Mouse (Mus musculus) thymus, postnatal 10 days (tissue): Measurements from ENCODE around the gene Unc13b.
A peak's percentile ranks its signal among the peaks of the same experiment; 100 is the strongest.

Experiments
- DNase-seq, 2 experiments: peaks; one replicate each; pipeline ENCODE4 v3.0.0; 2021; ENCODE audit warnings: low spot score in 2 of 2

The Unc13b gene

GRCm38 (mm10) chr4:43058753-43059654, at the start of gene Unc13b:
Unc13b (plus strand) TSS chr4:43058953.
- peak; percentile 14 to 20 for DNase-seq

DNA sequence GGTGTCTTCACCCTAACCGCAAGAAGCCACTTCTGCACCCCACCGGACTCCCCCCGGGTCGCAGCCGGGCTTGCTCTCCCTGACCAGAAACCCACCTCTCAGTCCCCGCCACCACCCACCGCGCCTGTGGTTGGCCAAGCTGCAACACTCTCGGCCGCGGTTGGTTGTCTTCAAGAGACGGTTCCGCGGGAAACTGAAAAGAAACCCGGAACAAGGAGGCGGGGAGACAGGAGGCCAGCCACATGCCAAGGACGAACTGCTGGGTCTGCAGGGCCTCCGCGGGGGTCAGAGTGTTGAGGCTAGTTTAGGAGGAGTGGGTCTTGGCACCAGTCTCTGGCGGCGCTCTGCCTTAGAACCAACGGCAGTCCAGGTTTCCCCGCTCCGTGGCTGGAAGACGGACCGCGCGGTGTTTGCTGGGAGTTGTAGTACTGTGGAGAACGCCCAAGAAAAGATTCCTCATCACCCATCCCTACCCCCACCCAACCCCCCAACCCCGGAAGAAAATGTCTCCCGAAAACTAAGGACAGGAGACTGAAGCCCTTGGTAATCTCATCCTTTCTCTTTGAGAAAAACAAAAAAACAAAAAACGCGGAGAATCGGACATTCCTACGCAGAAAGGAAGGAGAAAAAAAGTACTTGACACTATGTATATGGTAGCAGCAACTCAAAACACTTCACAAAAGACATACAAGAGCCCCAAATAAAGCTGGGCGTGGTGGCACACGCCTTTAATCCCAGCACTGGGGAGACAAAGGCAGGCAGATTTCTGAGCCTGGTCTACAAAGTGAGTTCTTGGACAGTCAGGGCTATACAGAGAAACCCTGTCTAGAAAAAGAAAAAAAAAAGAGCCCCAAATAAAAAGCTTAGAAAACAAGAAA, 48.4 kb upstream of the Unc13b start, which contains the start of gene Fancg:
TSS of gene Fancg (minus strand) at position 346 of the 878 bp plus-strand sequence.
- DNase-seq, result peak; percentile 81 to 83

- no peak for DNase-seq
Observed at GRCm38 (mm10) chr4:43012091-43012490, 46.7 kb upstream of the Unc13b start.

DNA sequence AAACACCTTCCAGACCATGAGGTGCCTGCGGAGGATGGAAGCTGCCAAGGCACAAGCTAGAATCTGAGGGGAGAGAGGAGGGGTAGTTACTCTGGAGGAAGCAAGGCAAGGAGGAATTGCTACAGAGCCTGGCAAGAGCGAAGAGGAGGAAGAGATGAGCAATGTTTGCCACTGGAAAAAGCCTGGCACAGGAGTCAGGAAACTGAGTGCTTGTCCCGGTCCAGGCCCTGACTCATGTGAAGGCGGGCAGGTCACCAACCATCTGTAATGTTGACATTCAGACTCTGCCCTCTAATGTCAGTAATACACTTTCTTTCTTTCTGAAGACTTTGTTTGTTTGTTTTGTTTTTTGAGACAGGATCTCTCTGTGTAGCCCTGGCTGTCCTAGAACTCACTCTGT, 40.6 kb upstream of the Unc13b start:
- DNase-seq, result no peak

DNA sequence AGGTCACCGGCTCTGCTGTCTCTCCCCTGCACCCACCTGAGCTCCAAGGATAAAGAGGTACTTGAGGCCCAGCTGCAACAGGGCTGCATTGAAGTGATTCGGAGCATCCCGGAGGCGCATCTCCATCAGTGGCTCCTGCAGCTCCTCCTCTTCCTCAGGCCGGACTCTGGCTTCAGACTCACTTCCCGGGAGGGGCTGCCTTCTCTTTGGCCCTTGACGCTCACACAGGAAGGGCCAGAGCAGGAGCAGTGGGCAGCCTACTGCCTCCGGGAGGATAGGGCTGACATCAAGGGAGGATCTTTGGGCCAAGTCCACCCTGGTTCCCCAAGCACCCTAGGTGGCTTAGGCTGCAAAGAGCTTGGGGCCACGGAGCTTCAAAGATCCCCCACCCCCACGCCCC, 39.6 kb upstream of the Unc13b start:
- no peak for DNase-seq

- no peak for DNase-seq
Observed at GRCm38 (mm10) chr4:43019641-43020465, 38.9 kb upstream of the Unc13b start.

GRCm38 (mm10) chr4:43020876-43021275, 37.9 kb upstream of the Unc13b start:
- no peak for DNase-seq

GRCm38 (mm10) chr4:43021341-43021740, 37.4 kb upstream of the Unc13b start:
- no peak for DNase-seq

- DNase-seq, result no peak
Observed at GRCm38 (mm10) chr4:43024673-43025072, 34.1 kb upstream of the Unc13b start.

DNA sequence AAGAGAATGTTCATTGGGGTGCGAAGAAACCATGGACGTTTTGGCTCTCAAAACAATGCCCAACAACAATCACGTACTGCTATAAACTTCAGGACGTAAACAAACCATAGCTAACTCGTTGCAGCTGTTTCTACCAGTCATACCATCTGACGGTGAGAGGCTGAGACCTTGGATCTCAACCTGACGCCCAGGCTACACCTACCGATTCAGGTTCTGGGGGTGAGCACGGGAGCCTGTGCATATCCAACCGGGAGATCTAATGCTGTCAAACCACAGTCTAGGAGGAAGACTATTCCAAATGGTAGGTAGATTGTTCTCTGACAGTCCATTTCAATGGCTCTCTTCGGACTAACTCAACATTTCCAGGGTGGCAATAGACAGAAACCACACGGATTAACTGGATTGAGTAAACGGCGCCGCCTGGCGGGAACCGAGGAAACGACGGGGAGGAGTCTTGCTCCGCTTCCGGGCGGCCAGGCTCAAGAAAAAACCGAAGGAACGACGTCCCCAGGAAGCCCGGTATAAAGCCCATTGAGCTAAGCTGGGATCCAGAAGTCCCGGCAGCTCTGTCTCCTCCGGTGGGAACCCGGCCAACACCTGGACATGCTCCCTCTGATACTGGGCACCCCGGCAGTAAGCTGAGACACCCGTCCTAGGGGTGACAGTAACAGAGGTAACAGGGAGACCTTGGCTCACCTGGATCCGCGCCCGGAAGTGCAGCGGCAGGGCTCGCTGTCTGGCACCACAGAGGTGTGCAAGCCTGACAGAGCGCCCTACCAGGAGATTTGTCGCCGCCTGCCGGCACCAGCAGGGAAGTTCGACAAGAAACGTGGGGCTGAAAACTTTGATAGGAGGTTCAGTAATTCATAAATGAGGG, 33.4 kb upstream of the Unc13b start, which contains the start of gene Pigo:
TSS of gene Pigo (minus strand) at position 736 of the 877 bp plus-strand sequence.
- DNase-seq, result peak; percentile 88 to 94

DNA sequence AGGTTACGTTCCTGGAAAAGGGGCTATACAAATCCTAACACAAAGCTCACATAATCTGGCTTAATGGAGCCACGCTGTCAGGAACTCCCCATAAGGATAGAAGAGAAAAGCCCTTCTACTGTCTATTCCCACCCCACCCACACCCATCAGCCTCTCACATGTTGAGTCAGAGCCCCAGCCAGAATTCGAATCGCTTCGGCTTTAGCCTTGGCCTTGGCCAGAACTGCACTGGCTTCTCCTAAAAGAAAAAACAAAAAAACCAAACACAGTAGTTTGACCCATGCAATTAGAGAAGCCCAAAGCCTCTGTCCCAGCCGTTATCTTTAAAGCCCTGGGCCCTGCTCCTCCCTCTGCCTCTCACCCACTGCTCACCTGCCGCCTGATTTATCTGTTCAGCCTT, 29.6 kb upstream of the Unc13b start:
- no peak for DNase-seq

DNA sequence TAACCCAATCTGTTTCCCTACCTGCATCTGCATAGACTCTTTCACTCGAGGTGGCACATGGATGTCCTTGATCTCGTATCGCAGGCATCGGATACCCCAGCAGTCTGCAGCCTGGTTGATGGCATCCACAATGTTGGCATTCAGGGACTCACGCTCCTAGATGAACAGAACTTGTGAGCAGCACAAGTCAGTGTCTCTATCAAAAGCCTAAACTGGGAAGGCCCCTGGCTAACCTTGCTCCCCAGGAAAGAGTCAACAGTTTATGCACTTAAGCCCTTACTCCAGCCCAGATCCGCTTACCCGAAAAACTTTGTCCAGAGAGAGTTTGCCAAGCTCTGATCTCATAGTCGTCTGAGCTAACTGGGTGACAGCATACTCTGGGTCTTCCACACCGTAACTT, 29.0 kb upstream of the Unc13b start:
- no peak for DNase-seq

- DNase-seq, result no peak
Observed at GRCm38 (mm10) chr4:43030352-43030751, 28.4 kb upstream of the Unc13b start.

- no peak for DNase-seq
Observed at GRCm38 (mm10) chr4:43030780-43031230, 27.9 kb upstream of the Unc13b start.

DNA sequence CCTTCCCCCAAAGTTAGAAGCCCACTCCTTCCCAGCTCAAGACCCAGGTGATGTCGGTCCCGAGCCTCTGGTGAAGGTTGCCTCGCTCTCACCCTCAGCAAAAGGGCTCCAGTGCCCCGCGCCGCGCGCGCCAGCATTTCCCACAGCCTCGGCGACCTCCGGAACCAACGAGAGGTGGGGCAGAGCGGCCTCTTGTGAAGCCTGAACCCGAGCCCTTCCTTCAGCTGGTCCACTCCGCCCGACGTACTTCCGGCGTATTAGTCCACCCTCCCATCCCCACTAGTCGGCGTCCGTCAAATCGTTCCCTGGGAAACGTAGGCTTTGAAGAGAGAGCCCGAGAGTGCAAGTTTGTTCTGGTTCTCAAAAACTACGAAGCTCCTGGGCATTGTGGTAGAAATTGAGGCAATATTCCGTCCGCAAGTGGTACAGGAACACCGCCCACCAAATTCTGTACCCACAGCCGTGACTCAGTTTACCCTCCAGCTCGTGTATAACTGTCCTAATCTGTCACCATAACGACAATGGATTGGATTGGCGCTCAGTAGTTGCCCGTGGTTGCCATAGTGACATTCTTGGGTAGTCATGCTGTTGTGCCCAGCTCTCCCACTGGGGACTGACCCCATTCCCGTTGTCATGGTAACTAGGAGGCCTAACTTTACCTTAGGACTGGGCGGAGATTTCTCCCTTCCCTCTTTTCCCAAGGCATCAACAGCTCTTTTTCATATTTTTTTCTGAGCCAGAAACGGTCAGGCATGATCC, 27.3 kb upstream of the Unc13b start, which contains the start of gene Stoml2:
TSS of gene Stoml2 (minus strand) at position 474 of the 759 bp plus-strand sequence.
- DNase-seq, result peak; percentile 88 to 89

- no peak for DNase-seq
Observed at GRCm38 (mm10) chr4:43032501-43032900, 26.3 kb upstream of the Unc13b start.

DNA sequence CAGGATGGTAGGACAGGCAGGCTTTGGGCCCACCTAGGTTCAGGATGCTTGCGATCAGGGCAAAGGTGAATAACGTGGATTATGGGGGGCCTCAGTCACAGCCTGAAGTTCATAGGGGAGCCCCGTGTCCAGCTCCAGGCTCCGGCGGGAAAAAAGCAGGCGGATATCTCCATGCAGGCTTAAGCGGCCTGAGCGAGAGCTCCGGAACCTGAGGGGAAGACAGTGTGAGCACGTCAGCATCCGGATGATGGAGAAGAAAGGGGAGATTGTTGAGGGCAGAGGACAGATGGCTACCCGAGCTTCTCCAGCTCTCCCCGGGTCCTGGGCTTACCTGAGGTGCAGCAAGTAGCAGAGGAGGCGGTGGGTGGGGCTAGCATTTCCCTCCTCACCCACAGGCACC, 25.3 kb upstream of the Unc13b start:
- no peak for DNase-seq

- DNase-seq, result no peak
Observed at GRCm38 (mm10) chr4:43035851-43036250, 22.9 kb upstream of the Unc13b start.

- DNase-seq, result no peak
Observed at GRCm38 (mm10) chr4:43036356-43036755, 22.4 kb upstream of the Unc13b start.
